Mouse (Mus musculus) hindbrain, embryonic 10.5 days (tissue): Measurements from ENCODE around the gene Hsdl1. TPM values are rescaled to one million over a fixed set of nuclear protein-coding genes. Genes with fewer than 3 reads are reported as not detected.

ENCODE experiments used
- DNase-seq: peaks from one replicate; pipeline ENCODE4 v3.0.0-alpha.2; 2017; ENCODE audit warnings: low spot score
- H3K27ac ChIP-seq: fragments of 300-500 bp; sonication (generic); 2 replicates; pipeline ENCODE4 v1.5.1; 2016; ENCODE audit warnings: mild to moderate bottlenecking, moderate library complexity
- H3K27me3 ChIP-seq: fragments of 300-500 bp; sonication (generic); 2 replicates; pipeline ENCODE4 v1.6.1; 2016; ENCODE audit warnings: mild to moderate bottlenecking; ENCODE audit not compliant: poor library complexity, insufficient read depth, severe bottlenecking
- H3K36me3 ChIP-seq: fragments of 300-500 bp; sonication (generic); 2 replicates; pipeline ENCODE4 v1.6.1; 2016; ENCODE audit warnings: mild to moderate bottlenecking, moderate library complexity
- H3K4me1 ChIP-seq: fragments of 300-500 bp; sonication (generic); replicated peaks from 2 replicates; pipeline ENCODE4 v1.6.1; 2016; ENCODE audit warnings: mild to moderate bottlenecking
- H3K4me3 ChIP-seq: fragments of 300-500 bp; sonication (generic); 2 replicates; pipeline ENCODE4 v1.5.1; 2016; ENCODE audit warnings: mild to moderate bottlenecking, moderate library complexity
- H3K9me3 ChIP-seq: fragments of 300-500 bp; sonication (generic); 2 replicates; pipeline ENCODE4 v1.6.1; 2016; ENCODE audit warnings: mild to moderate bottlenecking, moderate library complexity
- WGBS: fragments of 180-500 bp; shearing (Covaris S2); methylation state at CpG from one replicate; pipeline ENCODE4 v1.1.7; 2016; 5-methylcytosine and 5-hydroxymethylcytosine counted together
- polyA plus RNA-seq: library from polyadenylated mRNA; unstranded; fragments of >200 nt; fragmentation: Nextera tagmentation; extraction: Ambion mirVana; gene quantifications from 2 replicates; pipeline ENCODE4 v1.2.1, GENCODE M21; 2016

The Hsdl1 gene
- polyA plus RNA-seq, 1 experiment from 2014 or later: 78.0 TPM

DNA sequence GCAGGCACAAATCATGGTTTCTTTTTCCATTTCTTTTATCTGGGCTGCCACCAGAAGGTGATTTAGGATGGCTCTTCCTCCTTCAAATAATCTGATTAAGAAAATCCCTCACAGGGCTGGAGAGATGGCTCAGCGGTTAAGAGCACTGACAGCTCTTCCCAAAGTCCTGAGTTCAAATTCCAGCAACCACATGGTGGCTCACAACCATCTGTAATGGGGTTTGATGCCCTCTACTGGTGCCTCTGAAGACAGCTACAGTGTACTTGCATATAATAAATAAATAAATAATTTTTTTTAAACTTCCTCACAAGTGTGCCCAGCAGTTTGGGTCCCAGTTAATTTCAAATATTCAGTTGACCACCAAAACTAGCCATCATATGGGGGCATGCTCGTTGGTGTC, 31.2 kb upstream of the Hsdl1 start:
- no peak overlapping the region for H3K27ac ChIP-seq
- peaks cover 8% of the 10 kb centered on the region; the same call in 1 of the 2 replicates for H3K9me3 ChIP-seq
- H3K4me1 ChIP-seq: peaks cover 17% of the 10 kb centered on the region
- no peak overlapping the region for H3K4me3 ChIP-seq
- DNase-seq: no peak
- H3K27me3 ChIP-seq: no peaks in the 10 kb centered on the region
- peaks cover 21% of the 10 kb centered on the region for H3K36me3 ChIP-seq
- WGBS: 94% methylated on average over 2 of the region's 2 CpGs

DNA sequence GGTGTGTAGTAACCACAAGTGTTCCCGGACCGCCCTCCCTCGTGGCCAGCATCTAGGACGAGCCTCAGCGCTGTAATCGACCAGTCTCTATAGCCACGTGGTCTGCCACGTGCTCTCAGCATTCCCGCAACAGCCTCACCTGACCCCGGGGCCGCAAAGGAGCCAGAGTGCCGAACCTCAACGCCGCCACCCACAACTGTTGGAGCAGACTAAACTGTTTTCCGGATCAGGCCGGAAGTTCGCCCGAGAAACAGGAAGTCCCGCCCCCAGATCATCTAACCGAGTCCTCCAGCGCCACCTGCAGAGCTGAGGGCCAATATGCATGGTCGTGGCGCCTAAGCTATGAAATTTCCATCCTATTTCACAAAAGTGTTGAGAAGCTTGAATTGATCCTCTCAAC, 30.0 kb upstream of the Hsdl1 start, which contains the start of gene Taf1c:
Gene Taf1c, minus strand, starts transcription at position 227 of the 400 bp plus-strand sequence.
- Histone ChIP-seq H3K4me3 (peak within 1 kb of the TSS; percentile 82), H3K27ac (peak within 1 kb of the TSS; percentile 86), H3K4me1 (peaks cover 17% of the 10 kb centered on the region), H3K9me3 (peaks cover 8% of the 10 kb centered on the region; the same call in 1 of the 2 replicates), H3K27me3 (no peaks in the 10 kb centered on the region), H3K36me3 (peaks cover 33% of the 10 kb centered on the region)
- WGBS: under 1% methylated on average over 23 of the region's 23 CpGs
- peak; percentile 93 for DNase-seq

DNA sequence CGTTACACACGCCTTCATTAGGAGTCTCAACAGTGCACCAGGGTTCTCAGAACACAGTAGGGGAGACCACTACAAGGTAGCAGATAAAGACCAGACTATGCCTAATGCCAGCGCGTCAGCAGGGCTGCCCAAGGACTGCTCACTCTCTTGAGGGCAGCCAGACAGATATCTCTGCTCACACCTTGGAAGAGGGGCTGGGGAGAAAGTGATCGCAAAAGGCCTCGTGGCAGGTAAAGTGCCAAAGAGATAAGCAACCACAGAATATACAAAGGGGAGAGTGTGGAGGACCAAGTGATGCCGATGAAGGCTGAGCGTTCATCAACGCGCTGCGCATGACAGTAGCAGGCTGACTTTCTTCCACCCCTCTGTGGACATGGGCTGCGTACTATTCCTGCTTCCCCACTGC, 29.4 kb upstream of the Hsdl1 start:
- Histone ChIP-seq H3K9me3 (peaks cover 5% of the 10 kb centered on the region; the same call in 1 of the 2 replicates), H3K36me3 (peaks cover 39% of the 10 kb centered on the region), H3K27me3 (no peaks in the 10 kb centered on the region), H3K4me1 (peaks cover 17% of the 10 kb centered on the region), H3K4me3 (peak overlapping the region; percentile 82), H3K27ac (peak overlapping the region; percentile 86)
- no peak for DNase-seq
- 43% methylated on average over 12 of the region's 12 CpGs for WGBS

DNA sequence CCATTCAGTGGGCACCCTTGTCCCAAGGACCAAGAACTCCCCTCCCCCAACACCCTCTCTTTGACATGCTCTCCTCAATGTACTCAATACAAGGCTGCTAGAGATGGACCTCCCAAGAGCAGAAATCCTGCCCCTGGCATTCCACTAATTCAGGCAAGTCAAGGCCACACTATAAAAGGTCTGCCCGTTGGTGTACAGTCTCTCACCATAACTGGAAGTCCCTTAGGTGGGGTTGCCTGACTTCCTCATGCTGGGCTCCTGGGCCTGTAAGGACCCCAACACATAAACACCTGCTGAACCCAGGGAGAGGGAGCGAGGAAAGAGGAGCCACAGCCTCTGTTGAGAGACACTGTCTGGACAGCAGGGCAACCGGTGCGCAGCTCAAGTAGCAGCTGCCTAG, 28.8 kb upstream of the Hsdl1 start:
- H3K27me3 ChIP-seq: no peaks in the 10 kb centered on the region
- peak overlapping the region; percentile 82 for H3K4me3 ChIP-seq

DNA sequence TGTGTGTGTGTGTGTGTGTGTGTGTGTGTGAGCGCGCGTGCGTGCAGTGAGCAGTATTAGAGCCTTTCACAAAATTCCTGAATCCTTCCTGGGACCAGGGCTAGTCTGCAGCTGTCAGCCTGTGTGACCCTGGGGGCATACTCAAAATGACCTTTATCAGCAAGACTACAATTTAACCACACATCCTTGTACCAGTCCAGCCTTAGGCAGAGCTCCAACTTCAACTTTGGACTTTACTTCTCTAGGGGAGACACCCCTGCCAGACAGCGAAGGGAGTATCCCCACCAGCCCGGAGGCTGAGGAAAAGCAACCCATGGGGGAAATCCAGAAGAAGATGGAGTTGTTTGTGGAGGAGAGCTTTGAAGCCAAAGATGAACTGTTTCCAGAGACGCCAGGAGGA, 16.5 kb upstream of the Hsdl1 start:
- Histone ChIP-seq H3K4me1 (peaks cover 29% of the 10 kb centered on the region), H3K36me3 (peaks cover 5% of the 10 kb centered on the region), H3K9me3 (no peaks in the 10 kb centered on the region), H3K27ac (no peak overlapping the region), H3K4me3 (no peak overlapping the region), H3K27me3 (no peaks in the 10 kb centered on the region)
- DNase-seq: no peak
- WGBS: 89% methylated on average over 7 of the region's 7 CpGs

More for the DNA sequence above, 28.8 kb upstream of the Hsdl1 start:
- Histone ChIP-seq H3K9me3 (no peaks in the 10 kb centered on the region), H3K36me3 (peaks cover 45% of the 10 kb centered on the region), H3K27ac (no peak overlapping the region), H3K4me1 (peaks cover 17% of the 10 kb centered on the region)
- DNase-seq: no peak
- WGBS: 91% methylated on average over 4 of the region's 4 CpGs

DNA sequence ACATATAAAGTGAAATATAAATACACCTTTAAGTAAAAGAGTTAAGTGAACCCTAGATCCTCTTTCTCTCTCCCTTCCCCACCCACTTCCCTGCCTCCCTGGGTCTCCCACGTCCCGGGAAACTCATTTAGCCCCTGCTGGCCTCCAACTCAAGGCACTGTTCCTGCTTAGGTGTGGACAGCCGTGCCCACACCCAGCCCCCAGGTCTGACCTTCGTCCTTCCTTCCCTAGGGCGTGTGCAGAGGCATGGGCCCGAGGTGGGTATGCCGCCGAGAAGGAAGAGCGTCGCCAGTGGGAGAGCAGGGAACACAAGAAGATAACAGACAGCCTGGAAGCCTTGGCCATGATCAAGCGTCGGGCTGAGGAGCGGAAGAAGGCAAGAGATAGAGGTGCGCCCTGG, 15.4 kb upstream of the Hsdl1 start:
- H3K9me3 ChIP-seq: no peaks in the 10 kb centered on the region
- H3K27me3 ChIP-seq: peaks cover 7% of the 10 kb centered on the region; the same call in 1 of the 2 replicates
- H3K36me3 ChIP-seq: no peaks in the 10 kb centered on the region
- DNase-seq: no peak
- H3K4me3 ChIP-seq: no peak overlapping the region
- H3K4me1 ChIP-seq: peaks cover 35% of the 10 kb centered on the region
- H3K27ac ChIP-seq: no peak overlapping the region
- 85% methylated on average over 14 of the region's 14 CpGs for WGBS

DNA sequence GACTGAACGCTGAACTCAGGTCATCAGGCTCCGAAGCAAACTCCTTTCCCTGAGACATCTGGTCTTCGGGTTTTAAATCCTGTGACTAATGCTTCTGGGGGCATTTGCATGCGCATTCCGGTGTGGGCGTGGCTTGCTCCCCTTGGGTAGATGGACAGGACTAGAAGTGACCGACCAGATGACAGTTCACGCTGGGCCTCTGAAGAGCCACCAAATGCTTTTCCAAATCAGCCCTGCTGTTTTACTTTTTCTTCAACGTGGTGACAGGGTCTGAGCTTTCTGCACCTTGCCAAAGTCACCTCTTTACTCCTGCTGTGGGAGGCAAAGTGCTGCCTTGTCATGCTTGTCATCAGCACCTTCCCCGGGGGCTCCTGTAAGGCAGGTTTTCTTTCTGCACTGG, 13.9 kb upstream of the Hsdl1 start:
- no peaks in the 10 kb centered on the region for H3K36me3 ChIP-seq
- H3K27me3 ChIP-seq: peaks cover 7% of the 10 kb centered on the region; the same call in 1 of the 2 replicates
- peaks cover 23% of the 10 kb centered on the region for H3K4me1 ChIP-seq
- WGBS: 20% methylated on average over 10 of the region's 10 CpGs
- H3K27ac ChIP-seq: no peak overlapping the region
- H3K9me3 ChIP-seq: no peaks in the 10 kb centered on the region
- no peak overlapping the region for H3K4me3 ChIP-seq
- peak; percentile 29 for DNase-seq

DNA sequence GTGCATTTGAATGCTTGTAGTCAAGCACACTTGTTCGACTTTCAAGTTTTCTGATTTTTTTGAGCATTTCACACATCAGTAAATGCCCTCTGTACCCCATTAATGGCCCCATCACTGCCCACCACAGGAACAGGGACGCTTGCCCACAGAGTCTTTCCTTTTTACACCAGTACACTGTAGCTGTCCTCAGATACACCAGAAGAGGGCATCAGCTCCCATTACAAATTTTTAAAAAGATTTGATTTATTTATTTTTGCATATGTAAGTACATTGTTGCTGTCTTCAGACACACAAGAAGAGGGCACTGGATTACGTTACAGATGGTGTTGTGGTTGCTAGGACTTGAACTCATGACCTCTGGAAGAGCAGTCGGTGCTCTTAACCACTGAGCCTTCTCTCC, 13.3 kb upstream of the Hsdl1 start:
- 63% methylated on average over 4 of the region's 4 CpGs for WGBS
- Histone ChIP-seq H3K27me3 (peaks cover 7% of the 10 kb centered on the region; the same call in 1 of the 2 replicates), H3K4me3 (no peak overlapping the region), H3K27ac (no peak overlapping the region), H3K4me1 (peaks cover 23% of the 10 kb centered on the region), H3K36me3 (no peaks in the 10 kb centered on the region), H3K9me3 (no peaks in the 10 kb centered on the region)
- no peak for DNase-seq

DNA sequence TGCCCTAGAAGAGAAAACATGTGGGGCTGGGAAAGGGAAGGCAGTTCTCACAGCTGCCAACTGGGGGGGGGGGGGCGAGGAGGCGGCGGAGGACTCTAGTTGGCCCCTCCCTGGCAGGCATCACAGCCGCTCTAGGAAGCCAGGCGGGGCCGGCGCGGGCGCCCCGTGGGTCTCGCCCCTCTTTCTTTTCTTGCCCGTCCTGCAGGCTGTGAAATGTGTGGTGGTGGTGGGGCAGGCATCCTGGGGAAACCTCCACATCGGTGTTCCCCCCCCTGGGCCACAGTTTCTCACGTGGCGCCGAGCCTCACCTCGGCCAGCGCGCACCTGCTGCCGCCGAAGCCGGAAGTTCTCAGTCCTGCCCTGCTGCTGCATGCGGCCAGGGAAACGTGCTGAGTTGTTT, 10.9 kb upstream of the Hsdl1 start:
- peak overlapping the region; percentile 64 for H3K27ac ChIP-seq
- DNase-seq: no peak
- no peaks in the 10 kb centered on the region for H3K9me3 ChIP-seq
- peak overlapping the region; percentile 48 for H3K4me3 ChIP-seq
- H3K36me3 ChIP-seq: no peaks in the 10 kb centered on the region
- WGBS: 22% methylated on average over 24 of the region's 24 CpGs
- H3K27me3 ChIP-seq: peaks cover 11% of the 10 kb centered on the region; the same call in 1 of the 2 replicates
- H3K4me1 ChIP-seq: peaks cover 16% of the 10 kb centered on the region

DNA sequence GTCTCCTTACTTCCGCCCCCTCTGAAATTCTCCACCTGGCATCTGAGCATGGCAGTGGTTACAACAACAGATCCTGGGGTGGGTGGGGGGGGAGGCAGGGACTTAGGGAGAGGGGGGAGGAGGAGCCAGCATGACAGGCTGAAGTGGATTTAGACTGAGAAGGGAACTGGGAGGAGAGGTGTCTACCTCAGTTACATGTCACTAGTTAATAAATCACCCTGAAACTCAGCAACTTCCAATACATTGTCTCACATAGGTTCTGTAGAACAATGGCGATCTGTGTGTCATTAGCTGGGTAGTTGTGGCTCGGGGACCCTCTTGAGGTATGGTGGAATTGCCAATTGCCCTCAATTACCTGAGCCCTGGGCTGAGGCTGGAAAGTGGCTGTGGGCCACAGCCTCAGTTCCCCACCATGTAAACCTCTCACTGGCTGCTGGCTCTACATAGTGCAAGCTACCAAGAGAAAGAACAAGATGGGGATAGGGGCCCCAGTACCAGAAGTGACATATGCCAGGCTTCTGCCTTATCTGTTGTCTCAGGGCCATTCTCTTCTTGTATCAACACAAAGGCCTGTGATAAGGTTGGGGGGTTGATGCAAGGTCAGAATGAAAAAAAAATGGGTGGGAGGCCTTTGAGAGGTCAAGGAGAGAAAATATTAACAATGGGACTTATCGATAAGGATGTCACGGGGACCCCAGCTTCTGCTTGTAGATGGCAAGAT, 5.6 kb upstream of the Hsdl1 start:
- Histone ChIP-seq H3K9me3 (no peaks in the 10 kb centered on the region), H3K27ac (no peak overlapping the region), H3K4me3 (no peak overlapping the region), H3K4me1 (peaks cover 1% of the 10 kb centered on the region; the same call in 1 of the 2 replicates), H3K36me3 (no peaks in the 10 kb centered on the region), H3K27me3 (peaks cover 51% of the 10 kb centered on the region)
- no peak for DNase-seq
- WGBS: 89% methylated on average over 5 of the region's 5 CpGs

DNA sequence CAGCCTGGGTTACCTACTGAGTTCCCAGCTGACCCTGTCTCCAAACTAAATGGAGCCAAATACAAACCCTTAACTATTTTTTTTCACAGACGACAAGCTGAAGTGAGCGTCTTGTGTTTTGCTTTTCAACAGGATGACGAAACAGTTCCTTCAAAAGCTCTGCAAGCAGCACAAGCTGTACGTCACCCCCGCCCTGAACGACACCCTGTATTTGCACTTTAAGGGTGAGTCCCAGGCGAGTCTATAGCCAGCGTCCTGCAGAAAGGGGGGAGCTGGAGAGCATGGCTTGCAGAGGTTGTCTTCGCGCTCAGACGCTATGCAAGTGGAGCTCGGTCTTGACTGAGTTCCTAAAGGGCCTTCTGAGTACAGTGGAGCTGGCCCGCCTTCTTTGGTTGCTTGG, 4.1 kb upstream of the Hsdl1 start:
- Histone ChIP-seq H3K27ac (no peak overlapping the region), H3K27me3 (peaks cover 50% of the 10 kb centered on the region), H3K4me3 (no peak overlapping the region), H3K9me3 (no peaks in the 10 kb centered on the region), H3K4me1 (peaks cover 11% of the 10 kb centered on the region), H3K36me3 (no peaks in the 10 kb centered on the region)
- DNase-seq: no peak
- WGBS: 42% methylated on average over 13 of the region's 13 CpGs

DNA sequence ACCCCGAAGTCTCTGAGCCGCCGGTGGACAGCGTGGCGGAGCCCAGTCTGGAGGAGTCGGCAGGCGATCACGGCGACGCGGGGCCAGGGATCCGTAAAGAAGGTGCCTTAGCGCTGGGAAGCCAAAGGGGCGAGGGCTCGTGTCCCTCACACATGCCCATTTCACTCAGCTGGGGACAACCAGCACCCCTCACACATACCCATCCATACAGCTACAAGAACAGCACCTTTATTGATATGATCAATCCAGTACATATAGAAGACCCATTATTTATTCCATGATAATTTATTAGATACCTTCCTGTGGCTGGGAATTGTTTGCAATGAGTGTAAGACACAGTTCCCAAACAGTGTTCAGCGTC, 363 bp upstream of the Hsdl1 start:
- H3K9me3 ChIP-seq: no peaks in the 10 kb centered on the region
- H3K4me3 ChIP-seq: peak overlapping the region; percentile 74
- WGBS: 1% methylated on average over 16 of the region's 16 CpGs
- H3K4me1 ChIP-seq: peaks cover 28% of the 10 kb centered on the region
- peaks cover 55% of the 10 kb centered on the region for H3K27me3 ChIP-seq
- H3K27ac ChIP-seq: peak overlapping the region; percentile 94
- no peak for DNase-seq
- H3K36me3 ChIP-seq: no peaks in the 10 kb centered on the region

DNA sequence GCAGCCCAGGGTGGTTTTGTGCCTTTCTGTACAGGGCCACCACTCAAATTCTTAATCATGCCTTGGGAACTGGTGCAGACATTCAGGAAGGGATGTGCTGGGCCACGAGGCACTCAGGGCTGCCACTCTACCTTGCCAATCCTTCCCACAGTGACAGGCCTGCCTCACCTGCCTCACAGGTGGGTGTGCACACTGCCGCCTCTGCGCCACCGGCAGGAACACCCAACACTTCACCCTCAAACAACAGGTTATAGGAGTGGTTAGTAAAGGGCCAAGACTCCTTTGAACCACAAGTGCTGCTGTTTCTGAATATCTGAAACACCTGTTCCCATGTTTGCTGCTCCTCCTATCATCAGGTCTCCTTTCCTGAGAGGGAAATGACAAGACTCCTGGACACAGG, 2.6 kb downstream of the Hsdl1 start:
- H3K9me3 ChIP-seq: no peaks in the 10 kb centered on the region
- H3K36me3 ChIP-seq: peaks cover 6% of the 10 kb centered on the region
- no peak for DNase-seq
- peaks cover 31% of the 10 kb centered on the region for H3K4me1 ChIP-seq
- WGBS: 92% methylated on average over 4 of the region's 4 CpGs
- no peak overlapping the region for H3K4me3 ChIP-seq
- H3K27me3 ChIP-seq: peaks cover 29% of the 10 kb centered on the region
- H3K27ac ChIP-seq: no peak overlapping the region
